Mouse (Mus musculus): ENCODE results near the gene Anapc15-ps.
"Not testable (repeated sequence)": the region's sequence is repeated elsewhere in the genome, so short reads cannot be mapped to it uniquely, and the experiment has no call there.

The Anapc15-ps gene

DNA sequence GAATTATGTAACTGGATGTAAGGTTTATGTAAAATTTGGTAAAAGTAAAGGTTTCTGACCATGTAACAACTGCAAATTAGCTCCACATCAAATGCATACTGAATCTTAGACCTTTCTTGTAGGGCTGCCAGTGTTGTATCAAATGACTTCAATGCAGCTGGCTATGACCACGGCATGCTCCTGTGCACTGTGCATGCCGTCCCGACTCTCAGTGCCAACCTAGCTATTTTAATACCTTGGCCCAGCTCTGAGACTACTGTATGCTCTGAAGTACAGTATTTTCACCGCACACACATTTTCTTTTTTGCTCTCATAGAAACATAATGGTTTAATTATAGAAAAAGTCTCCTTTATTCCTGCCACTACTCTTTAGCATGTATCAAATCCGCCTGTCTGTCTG lies 31.9 kb downstream of the Anapc15-ps start:
- H3K27me3 ChIP-seq (ENCODE audit: control insufficient read depth, insufficient read depth, low read length, poor library complexity, severe bottlenecking): no peaks in the 10 kb centered on the region
- no peaks in the 10 kb centered on the region for H3K36me3 ChIP-seq (ENCODE audit: control insufficient read depth, insufficient read depth, low read length, poor library complexity, severe bottlenecking)
- no peak for DNase-seq (ENCODE audit: low read depth, low spot score)

DNA sequence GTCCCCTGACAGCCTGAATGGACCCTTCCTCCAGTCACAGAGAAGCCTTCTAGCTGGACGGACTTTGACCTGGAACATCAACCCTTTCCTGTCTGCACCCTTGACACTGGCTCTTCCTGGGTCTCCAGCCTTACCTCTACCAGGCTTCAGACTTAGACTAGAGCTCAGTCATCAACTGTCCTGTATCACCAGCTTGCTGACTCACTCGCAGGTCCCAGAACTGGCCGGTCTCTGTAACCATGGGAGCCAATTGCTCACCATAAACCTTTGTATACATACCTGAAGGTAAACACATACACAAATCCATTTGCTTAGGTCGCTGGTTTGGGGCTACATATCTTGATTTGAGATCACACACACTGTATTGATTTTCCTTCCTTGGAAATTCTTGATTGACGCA lies 33.8 kb downstream of the Anapc15-ps start:
- Histone ChIP-seq H3K36me3 (ENCODE audit: control insufficient read depth, insufficient read depth, low read length, poor library complexity, severe bottlenecking) (no peaks in the 10 kb centered on the region), H3K27me3 (ENCODE audit: control insufficient read depth, insufficient read depth, low read length, poor library complexity, severe bottlenecking) (no peaks in the 10 kb centered on the region)
- no peak for DNase-seq (ENCODE audit: low read depth, low spot score)

DNA sequence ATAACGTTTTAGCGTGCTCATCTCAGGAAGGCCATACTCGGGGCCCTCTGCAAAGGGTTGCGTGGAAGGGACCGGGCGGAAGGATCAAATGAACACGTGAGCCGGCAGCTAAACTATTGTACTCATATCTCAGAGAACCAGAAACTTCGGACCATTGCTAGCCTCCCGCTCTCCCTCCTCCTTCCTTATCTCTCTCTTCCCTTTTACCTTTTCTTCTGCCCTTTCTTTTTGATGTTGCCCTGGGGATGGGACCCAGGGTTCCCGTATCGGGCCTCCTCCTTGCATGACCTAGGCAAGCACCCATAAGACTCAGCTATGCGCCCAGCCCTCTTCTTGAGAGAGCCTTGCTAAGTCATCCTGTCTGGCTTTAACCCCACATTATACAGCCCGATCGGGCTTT lies 38.5 kb downstream of the Anapc15-ps start:
- H3K36me3 ChIP-seq (ENCODE audit: control insufficient read depth, insufficient read depth, low read length, poor library complexity, severe bottlenecking): no peaks in the 10 kb centered on the region
- no peaks in the 10 kb centered on the region for H3K27me3 ChIP-seq (ENCODE audit: control insufficient read depth, insufficient read depth, low read length, poor library complexity, severe bottlenecking)
- DNase-seq (ENCODE audit: low read depth, low spot score): no peak

DNA sequence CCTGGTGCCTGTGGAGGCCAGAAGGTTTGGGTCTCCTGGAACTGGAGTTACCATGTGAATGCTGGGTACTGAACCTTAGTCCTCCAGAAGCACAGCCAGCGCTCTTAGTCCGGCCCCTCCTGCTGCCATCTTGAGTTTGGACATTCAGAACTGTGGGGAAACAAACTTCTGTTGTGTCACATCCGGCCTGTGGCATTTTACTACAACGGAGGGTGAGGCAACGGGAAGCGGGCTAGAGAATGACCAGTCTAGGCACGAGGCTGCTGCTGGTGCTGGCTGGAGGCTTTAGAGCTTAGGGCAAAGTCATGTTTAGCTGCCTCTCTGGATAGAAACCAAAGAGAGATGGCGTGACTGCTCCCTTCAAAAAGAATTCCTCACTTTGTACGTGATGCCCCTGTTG lies 39.0 kb downstream of the Anapc15-ps start:
- DNase-seq (ENCODE audit: low read depth, low spot score): no peak

DNA sequence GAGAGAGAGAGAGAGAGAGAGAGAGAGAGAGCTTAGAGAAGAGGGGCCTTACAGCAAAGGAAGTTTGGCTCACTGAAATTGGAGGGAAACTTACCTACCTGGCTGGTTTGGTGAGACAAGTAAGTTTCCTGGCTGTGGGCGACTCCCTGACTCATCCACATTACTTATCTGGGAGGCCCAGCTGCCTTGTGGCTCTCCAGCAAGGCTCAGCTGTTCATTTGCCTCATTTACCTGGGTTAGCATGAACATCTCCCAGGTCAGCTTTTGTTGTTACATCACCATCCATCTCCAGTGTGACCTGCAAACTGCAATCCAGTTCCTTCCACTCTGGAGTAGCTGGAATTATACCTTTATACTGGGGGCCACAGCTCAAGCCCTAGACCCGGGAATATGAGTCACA lies 41.7 kb downstream of the Anapc15-ps start:
- DNase-seq (ENCODE audit: low read depth, low spot score): no peak
- Histone ChIP-seq H3K27me3 (ENCODE audit: control insufficient read depth, insufficient read depth, low read length, poor library complexity, severe bottlenecking) (no peaks in the 10 kb centered on the region), H3K36me3 (ENCODE audit: control insufficient read depth, insufficient read depth, low read length, poor library complexity, severe bottlenecking) (no peaks in the 10 kb centered on the region)

More for the DNA sequence above, 39.0 kb downstream of the Anapc15-ps start:
- Histone ChIP-seq H3K27me3 (ENCODE audit: control insufficient read depth, insufficient read depth, low read length, poor library complexity, severe bottlenecking) (no peaks in the 10 kb centered on the region), H3K36me3 (ENCODE audit: control insufficient read depth, insufficient read depth, low read length, poor library complexity, severe bottlenecking) (no peaks in the 10 kb centered on the region)

DNA sequence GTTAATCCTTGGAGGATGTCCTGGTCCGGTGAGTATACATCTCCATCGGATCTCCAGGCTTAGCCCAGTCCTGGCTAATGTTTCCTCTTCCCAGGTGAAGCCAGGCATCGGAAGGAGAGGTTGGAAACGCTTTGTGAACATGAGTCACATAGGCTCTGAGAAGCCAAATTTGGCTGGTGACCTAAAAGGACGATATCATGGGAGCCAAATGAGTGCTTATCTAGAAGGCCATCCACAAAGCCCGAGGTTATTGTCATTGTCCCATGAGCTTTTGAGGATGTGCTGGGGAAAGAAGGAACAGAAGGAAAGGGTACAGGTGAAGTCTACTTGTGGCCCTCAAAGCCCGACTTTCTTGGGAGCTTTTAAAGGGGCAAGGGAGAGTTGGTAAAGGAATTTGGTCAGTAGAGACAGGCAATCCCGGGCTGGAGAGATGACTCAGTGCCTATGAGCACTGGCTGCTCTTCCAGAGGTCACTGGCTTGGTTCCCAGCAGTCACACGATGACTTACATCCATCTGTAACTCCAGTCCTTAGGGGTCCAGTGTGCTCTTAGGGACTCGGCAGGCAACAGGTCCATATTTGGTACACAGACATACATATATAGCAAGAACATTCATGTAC lies 42.4 kb downstream of the Anapc15-ps start:
- no peak for DNase-seq (ENCODE audit: low read depth, low spot score)
- no peaks in the 10 kb centered on the region for H3K27me3 ChIP-seq (ENCODE audit: control insufficient read depth, insufficient read depth, low read length, poor library complexity, severe bottlenecking)
- H3K36me3 ChIP-seq (ENCODE audit: control insufficient read depth, insufficient read depth, low read length, poor library complexity, severe bottlenecking): no peaks in the 10 kb centered on the region

DNA sequence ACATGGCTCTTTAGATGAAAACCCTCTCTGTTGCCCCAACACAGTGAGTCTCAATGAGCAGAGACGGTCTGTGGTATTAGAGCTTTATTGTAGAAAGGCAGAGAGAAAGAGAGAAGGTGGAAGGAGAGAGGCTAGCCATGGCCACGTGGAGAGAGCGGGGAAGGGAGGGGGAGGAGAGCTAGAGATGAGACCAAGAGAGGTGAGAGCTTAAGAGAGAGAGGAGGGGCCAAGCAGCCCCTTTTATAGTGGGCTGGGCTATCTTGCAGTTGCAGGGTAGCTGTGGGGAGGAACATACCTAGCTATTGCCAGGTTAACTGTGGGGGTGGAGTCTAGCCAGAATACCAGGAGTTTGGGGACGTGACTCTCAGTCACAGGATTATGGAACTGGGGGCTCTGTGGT lies 43.1 kb downstream of the Anapc15-ps start:
- DNase-seq (ENCODE audit: low read depth, low spot score); H3K36me3 ChIP-seq (ENCODE audit: control insufficient read depth, insufficient read depth, low read length, poor library complexity, severe bottlenecking); H3K27me3 ChIP-seq (ENCODE audit: control insufficient read depth, insufficient read depth, low read length, poor library complexity, severe bottlenecking): not testable (repeated sequence)

DNA sequence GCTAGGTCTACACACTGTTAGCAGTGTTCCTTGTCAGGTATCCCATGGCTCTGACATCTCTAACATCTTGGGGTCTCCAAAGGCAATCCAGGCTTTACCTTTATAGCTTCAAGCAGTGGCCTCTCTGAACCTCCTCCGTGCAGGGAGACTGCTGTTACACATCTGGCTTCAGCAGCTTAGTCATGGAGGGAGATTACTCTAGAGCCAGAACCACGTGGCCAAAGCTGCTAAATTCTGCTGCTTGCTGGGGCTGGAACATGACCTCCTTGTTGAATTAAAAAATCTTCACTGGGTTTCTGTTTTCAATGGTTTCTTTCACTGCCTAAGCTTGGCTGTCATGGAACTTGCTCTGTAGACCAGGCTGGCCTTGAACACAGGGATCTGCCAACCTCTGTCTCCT lies 44.9 kb downstream of the Anapc15-ps start:
- DNase-seq (ENCODE audit: low read depth, low spot score): no peak
- Histone ChIP-seq H3K27me3 (ENCODE audit: control insufficient read depth, insufficient read depth, low read length, poor library complexity, severe bottlenecking) (no peaks in the 10 kb centered on the region), H3K36me3 (ENCODE audit: control insufficient read depth, insufficient read depth, low read length, poor library complexity, severe bottlenecking) (no peaks in the 10 kb centered on the region)

DNA sequence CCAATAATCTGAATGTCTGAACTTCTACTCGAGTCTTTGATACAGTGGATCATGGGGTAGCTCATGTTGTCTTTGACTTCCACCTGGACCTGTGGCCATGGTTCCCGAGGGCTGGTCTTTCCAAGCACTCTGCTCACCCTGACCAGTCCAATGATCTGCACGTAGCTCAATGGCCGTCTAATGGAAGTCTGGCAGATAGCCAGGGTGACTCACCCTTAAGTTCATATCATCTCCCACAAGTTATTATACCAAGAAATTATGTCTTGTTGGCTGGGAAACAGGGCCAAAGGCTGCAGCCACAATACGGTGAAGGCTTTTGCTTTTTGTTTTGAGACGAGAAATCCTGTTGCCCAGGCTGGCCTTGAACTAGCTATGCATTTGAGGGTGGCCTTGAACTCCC lies 45.9 kb downstream of the Anapc15-ps start:
- H3K36me3 ChIP-seq (ENCODE audit: control insufficient read depth, insufficient read depth, low read length, poor library complexity, severe bottlenecking): no peaks in the 10 kb centered on the region
- no peak for DNase-seq (ENCODE audit: low read depth, low spot score)
- H3K27me3 ChIP-seq (ENCODE audit: control insufficient read depth, insufficient read depth, low read length, poor library complexity, severe bottlenecking): no peaks in the 10 kb centered on the region

DNA sequence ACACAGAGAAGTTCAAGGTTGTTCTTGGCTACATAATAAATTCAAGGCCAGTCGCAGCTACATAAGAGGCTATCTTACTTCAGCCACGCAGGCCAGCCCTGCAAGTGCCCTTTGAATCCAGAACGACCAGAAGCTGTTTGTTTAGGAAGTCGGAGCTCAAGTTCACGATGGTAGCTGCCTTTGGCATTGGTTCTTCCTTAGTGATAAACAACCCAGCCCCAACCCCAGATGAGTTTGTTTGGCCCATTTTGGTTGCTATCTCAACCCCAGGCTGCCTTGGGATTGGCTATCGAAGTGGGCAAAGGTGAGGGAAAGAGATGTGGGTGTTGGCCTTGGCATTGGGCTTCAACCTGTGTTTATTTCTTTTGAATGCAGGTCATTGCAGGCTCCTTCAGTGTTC lies 48.0 kb downstream of the Anapc15-ps start:
- no peaks in the 10 kb centered on the region for H3K36me3 ChIP-seq (ENCODE audit: control insufficient read depth, insufficient read depth, low read length, poor library complexity, severe bottlenecking)
- DNase-seq (ENCODE audit: low read depth, low spot score): no peak
- H3K27me3 ChIP-seq (ENCODE audit: control insufficient read depth, insufficient read depth, low read length, poor library complexity, severe bottlenecking): no peaks in the 10 kb centered on the region

DNA sequence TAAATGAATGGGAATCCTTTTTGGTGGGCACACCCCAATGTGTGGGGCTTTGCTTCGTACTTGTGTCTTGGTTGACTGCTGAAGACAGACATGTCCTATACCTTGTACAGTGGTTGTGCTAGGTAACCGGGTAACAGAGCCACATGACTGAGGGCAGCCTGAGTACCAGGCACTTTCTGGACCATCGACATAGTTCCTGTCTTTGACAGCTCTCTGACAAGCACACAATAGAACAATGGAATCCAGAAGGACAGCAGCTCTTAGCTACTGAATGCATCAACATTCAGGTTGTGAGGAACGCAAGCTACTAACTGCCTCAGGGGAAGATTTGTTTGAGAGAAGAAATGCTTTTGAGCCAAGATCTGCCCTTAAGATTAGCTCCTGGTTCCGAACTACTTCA lies 49.2 kb downstream of the Anapc15-ps start:
- no peaks in the 10 kb centered on the region for H3K27me3 ChIP-seq (ENCODE audit: control insufficient read depth, insufficient read depth, low read length, poor library complexity, severe bottlenecking)
- DNase-seq (ENCODE audit: low read depth, low spot score): no peak
- H3K36me3 ChIP-seq (ENCODE audit: control insufficient read depth, insufficient read depth, low read length, poor library complexity, severe bottlenecking): no peaks in the 10 kb centered on the region

DNA sequence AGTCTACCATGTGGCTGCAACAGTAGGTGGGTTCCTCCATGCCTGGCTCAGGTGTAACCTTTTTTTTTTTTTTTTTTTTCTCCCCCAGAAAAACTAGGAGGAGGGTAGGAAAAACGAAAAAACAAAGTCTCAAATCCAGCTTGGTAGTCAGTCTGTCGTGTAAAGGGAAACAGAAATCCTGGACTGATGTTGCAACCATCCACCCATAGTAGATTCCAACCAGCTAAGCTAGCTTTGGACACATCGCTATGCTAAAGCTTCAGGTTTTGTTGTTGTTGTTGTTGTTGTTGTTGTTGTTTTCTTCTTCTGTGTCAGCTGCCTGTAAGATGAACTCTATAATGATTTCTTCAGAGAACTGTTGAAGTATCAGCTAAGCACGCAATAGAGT lies 49.7 kb downstream of the Anapc15-ps start:
- Histone ChIP-seq H3K36me3 (ENCODE audit: control insufficient read depth, insufficient read depth, low read length, poor library complexity, severe bottlenecking) (no peaks in the 10 kb centered on the region), H3K27me3 (ENCODE audit: control insufficient read depth, insufficient read depth, low read length, poor library complexity, severe bottlenecking) (no peaks in the 10 kb centered on the region)
- no peak for DNase-seq (ENCODE audit: low read depth, low spot score)

All from splenic B cell, adult 2 months (primary cell).